Mouse (Mus musculus): ENCODE results near the gene Gbe1. TPM values are rescaled to one million over a fixed set of nuclear protein-coding genes. Genes with fewer than 3 reads are reported as not detected.

Gene Gbe1
- total RNA-seq, 4 experiments from 2014 or later, result 6.7 to 8.0 (median 7.2) TPM

DNA sequence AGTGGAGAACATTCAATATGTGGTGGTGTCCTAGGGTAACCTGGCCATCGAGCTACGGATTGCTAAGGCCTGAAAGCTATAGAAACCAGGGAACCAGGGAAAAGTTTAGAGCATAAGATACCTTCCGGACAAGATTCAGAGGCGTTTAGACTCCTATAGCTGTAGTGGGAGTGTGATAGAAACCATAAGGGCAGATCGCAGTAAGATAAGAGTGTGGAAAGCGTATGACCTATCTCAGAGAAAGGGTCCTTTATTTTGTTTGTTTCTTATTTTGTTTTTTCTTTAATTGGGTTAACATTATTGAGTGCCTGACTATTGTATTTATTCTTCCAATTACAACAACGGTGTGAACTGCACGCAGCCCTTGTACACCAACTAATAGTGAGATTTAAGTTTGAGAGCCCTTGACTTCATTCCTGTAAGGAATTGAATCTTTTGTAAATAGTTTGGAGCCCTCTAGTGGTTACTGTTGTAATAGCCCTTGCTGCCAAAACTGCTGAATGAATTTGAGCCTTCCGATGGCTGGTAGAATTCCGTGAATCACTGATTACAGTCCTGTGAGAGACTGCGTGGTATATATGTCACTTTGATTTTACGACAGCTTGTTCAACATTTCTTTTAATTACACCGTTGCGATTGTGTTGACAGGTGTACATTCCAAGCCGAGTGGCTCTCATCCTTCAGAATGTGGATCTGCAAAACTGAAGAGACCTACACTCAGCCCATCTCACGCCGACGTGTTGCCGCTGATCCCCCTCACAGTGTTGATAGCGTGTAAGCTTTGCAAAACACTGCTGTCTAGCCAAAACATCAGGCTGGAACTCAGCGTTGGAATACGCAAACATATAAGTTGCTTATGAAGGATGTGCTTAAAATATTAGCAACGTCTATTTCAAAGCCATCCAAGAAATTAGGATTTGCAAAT, 254.9 kb downstream of the Gbe1 start:
- peak; percentile 26 to 57 for DNase-seq (ENCODE audit: low spot score in 2 of 2)

DNA sequence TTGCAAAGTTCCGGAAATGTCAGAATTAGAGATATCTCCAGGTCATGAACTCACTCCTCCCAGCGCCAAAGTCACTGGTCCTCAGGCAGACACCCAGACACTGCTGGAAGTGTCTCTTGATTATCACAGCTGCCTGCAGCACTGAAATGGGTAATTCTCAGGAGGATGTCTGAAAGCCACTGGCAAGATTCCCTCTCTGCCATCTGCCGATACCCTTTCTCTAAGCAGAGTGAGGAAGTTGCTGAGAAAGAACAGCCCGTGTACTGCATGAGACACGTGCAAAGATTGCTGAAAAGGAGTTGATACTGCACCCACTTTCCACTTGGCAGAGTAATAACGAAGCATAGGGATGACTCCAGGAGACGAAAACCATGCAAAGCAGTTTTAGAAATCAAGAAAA, 272.2 kb downstream of the Gbe1 start:
- DNase-seq (ENCODE audit: low spot score in 2 of 2), result peak; percentile 58 to 60

DNA sequence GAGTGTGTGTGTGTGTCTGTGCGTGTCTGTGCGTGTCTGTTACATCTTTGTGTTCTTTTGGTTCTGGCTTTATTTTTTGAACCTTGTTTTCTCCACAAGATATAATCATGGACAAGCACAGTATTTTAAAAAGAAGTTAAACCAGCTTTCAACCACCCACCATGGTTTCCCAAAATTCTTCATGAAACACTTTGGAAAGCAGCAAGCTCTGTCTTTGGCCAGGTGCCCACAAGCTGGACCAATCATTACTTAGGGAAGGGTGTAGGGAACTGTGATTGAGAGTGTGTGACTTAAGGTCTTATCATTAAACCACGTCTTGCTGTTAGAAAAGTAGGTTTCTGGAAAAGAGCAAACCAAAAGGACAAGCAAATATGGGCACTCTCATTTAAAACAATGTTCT, 288.6 kb downstream of the Gbe1 start:
- no peak for DNase-seq (ENCODE audit: low spot score in 2 of 2)

DNA sequence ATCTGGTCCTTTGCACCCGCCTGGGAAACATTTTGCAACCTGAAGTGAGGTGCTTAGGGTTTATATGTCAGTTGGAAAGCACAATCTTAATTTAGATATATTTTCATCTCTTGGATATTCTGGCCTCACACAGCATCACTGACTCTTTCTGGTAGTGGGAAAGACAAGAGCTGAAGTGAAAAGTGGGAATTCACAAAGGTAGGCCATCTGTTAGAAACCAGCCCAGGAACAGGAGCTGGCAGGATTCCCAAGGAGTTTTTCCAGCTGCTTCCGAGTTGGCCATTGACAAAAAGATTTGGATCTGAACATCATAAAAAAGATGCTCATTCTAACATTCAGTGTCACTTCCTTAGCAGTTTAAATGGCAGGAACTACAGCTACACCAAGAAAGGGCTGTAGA, 294.6 kb downstream of the Gbe1 start:
- DNase-seq (ENCODE audit: low spot score in 2 of 2), result no peak

DNA sequence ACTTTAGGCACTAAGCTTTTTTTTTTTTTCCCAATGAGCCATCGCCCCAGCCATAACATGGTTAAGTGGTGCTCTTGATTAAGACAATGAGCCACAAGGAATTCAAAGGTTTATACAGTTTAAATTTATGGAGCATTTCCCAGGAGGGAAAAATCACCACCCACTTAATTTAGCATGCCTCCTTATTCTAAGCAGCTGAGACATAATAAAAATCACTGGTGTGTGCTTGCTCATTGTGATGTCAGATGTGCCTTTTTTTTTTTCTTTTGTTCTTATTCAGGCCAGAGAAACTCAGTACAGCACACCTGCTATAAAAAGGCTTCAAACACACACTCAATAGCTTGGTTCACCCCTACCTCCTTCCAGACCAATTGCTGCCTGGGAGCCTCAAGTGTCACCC, 303.9 kb downstream of the Gbe1 start:
- DNase-seq (ENCODE audit: low spot score in 2 of 2), result no peak

DNA sequence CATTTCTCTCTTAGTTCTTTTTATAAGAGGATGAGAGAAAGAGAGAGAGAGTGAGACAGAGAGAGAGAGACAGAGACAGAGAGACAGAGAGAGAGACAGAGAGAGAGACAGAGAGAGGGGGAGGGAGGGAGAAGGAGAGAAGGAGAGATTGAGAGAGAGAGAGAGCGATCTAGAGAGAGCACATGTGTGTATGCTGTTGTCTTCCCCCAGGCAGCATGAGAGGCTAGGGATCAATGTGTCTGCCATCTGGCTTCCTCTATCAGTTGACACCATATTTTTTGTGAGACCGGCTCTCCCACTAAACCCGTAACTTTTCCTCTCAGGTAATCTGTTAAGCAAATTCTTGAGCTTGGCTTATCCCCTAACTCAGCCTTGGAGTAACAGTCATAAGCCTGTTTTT, 304.4 kb downstream of the Gbe1 start:
- DNase-seq (ENCODE audit: low spot score in 2 of 2), result no peak

All from layer of hippocampus, adult 8-10 months (tissue).